Mouse (Mus musculus): Measurements from ENCODE around the gene Wdr35.
"Not testable (repeated sequence)": the region's sequence is repeated elsewhere in the genome, so short reads cannot be mapped to it uniquely, and the experiment has no call there.

Gene Wdr35

GRCm38 (mm10) chr12:8973820-8974465 is at the start of gene Wdr35:
Gene Wdr35 (plus strand): TSS chr12:8973892.
- peak; percentile 91 for DNase-seq (ENCODE audit: low spot score)

DNA sequence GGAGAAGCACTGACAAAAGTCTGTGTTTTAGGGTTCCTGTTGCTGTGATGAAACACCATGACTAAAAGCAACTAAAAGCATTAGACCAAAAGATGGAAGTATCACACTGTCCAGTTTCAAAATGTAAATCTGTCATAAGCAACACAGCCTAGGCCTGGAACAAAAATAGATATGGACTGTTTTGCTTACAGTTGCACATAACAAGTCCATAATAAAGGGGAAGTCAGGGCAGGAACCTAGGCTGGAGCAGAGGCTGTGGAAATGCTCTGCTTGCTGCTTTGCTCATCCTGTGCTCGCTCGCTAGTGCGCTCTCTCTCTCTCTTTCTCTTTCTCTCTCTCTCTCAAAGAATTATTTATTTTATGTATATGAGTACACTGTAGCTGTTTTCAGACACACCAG is 46.0 kb upstream of the Wdr35 start:
- peak; percentile 42 for DNase-seq (ENCODE audit: low spot score)

DNA sequence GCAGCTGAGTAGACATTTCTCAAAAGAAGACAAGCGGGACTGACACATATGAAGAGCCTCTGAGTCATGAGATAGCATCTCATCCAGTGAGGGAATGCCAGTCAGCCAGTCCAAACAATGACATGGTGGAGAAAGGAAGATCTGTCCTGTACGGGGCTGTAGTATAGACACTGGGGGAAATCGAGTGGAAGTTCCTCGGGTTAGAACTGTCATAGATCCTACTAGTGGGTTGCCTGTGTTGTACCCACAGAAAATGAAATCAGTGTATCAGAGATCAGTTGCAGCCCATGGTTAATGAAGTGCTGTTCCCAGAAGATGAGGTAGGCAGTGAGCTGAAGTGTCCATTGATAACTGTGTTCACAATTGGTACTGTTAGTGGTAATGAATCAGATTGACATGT is 44.9 kb upstream of the Wdr35 start:
- no peak for DNase-seq (ENCODE audit: low spot score)

DNA sequence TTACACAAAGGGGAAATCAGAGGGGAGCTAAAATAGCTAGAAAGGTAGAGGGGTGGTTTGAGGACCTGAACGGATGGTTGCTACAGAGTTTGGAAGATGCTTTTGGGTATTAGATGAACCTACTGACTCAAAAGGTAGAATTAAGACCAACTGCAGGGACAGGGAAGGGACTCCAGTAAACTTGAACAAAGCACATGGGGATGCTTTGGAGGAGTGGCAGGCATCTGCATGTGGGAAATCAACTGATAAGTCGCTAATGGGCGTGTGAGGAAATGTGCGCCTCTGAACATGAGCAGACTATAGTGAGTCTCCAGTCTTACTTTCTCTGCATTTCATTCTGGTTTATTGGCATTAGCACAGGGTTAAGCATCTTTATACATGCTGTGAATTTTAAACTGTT is 42.6 kb upstream of the Wdr35 start:
- DNase-seq (ENCODE audit: low spot score): no peak

DNA sequence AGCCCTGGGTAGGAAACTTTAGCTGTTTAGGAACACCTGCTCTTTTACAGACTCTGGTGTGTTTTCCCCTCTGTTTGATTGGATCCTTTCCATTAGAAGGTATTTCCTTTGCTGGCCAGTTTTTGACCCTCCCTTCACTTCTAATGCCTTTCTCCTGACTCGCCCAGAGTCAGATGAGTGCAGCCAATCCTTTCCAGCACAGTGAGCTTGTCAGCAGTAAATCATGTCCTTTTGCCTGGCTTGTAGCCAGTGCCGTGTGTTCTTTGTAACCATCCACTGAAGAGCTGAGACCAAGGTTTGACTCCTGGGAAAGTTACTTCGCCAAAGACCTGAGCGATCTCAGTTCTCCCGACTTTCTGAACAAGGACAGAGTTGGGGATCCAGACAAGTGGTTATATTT is 38.3 kb upstream of the Wdr35 start:
- DNase-seq (ENCODE audit: low spot score): peak; percentile 39

DNA sequence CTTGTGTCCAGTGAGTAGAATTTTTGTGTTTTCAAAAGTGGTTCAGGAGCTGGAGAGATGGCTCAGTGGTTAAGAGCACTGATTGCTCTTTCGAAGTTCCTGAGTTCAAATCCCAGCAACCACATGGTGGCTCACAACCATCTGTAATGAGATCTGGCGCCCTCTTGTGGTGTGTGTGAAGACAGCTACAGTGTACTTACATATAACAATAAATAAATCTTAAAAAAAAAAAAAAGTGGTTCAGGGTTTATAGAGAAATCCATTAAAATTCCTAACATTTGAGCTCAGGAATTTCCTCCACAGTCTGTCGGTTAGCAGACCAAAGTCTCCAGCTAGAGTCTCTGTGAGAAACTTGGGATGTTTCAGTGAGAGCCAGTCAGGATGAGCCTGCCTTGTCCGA is 37.5 kb upstream of the Wdr35 start:
- DNase-seq (ENCODE audit: low spot score): not testable (repeated sequence)

GRCm38 (mm10) chr12:8939490-8939889 is 34.2 kb upstream of the Wdr35 start:
- DNase-seq (ENCODE audit: low spot score): no peak

DNA sequence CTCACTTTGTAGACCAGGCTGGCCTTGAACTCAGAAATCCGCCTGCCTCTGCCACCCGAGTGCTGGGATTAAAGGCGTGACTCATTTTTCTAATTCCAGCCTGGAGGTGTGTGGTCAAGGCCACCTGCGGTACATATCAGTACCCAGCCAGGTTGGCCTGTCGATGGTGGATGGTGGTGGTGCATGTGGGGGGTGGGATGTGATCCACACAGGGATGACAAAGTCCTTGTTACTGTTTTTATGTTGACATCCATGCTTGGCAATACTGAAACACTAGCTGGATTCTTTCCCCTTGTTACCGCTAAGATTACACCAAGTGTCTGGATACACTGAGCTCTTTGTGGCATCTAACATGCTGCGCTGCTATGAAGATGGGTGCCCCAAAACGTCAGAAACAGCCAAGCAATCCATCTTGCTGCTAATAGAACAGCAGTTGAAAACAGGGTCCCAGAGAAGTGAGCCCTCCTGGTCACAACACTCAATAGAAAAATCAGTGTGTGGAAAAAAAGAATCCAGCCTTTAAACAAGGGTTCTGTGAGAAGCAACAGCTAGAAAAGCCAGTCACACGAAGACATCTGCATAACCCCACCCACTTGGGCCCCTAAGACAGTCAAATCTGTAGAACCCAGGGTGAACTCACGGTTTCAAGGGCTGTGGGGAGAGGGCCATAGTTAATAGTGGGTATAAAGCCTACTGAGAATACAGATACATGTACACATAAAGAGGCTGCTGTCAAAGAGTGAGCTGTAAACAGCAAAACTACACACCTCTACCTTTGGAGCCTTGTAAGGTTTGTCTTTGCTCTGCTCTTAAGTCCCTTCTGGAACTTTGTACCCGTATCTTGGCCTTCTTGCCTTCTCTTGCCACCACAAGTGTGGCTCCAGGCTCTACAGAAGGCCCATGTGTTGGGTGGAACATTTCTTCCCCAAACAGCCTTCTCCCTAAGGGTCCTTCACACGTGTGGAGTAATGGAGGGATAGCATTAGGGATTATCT is 33.4 kb upstream of the Wdr35 start:
- DNase-seq (ENCODE audit: low spot score): no peak

- no peak for DNase-seq (ENCODE audit: low spot score)
These were observed 32.5 kb upstream of the Wdr35 start for GRCm38 (mm10) chr12:8941131-8941615.

GRCm38 (mm10) chr12:8941699-8942392 is 31.8 kb upstream of the Wdr35 start:
- DNase-seq (ENCODE audit: low spot score): no peak

DNA sequence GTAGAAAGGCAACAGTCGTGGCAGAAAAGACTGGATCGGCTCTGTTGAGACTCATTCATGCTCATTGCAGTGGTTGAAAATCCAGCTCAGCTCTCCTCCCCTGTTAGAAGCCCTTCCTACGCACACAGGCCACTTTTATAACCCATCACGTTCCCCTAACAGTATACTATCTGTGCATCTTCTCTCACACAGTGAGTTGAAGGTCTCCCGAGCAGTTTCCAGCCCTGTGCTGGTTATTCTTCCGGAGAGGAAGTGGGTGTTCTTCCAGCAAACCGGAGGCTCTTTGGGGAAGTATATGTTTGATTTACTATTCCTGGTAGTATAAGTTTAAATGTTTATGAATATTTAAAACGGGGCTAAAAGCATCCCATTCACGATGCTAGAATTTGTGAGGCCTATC is 26.5 kb upstream of the Wdr35 start:
- no peak for DNase-seq (ENCODE audit: low spot score)

DNA sequence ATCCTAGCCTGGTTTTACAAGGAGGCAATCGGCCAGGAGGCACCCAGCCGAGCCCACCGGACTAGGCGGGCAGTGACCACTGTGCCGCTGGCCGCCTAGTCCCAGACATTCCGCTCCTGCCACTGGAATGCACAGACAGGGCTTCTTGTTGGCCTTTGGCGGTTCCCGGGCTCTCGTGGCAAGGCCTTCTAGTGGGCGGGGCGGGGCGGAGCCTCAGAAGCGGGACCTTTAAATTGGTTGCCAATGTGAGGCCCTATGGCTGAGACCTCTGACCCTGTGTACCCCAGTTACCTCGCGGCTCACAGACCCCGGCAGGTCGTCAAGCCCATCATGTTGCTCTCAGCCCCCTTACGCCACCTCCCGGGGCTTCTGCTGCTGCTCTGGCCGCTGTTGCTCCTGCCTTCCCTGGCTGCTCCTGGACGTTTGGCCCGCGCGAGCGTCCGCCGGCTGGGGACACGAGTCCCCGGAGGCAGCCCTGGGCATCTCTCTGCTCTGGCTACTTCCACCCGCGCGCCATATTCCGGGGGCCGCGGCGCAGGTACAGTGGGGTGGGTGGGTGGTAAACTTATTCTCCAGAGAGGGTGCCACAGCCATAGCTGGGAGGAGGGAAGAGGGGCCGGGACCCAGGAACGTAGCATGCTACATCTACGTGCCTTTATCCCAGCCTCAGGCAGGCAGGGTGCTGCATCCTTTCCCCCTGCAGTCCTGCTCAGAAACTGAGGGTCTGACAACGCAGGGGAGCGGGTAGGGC is 25.8 kb upstream of the Wdr35 start, which contains the start of gene Matn3:
Gene Matn3, plus strand, starts transcription at position 216 of the 751 bp plus-strand sequence.
- DNase-seq (ENCODE audit: low spot score): peak; percentile 83

- DNase-seq (ENCODE audit: low spot score): no peak
These were observed 20.6 kb upstream of the Wdr35 start for GRCm38 (mm10) chr12:8953136-8953535.

GRCm38 (mm10) chr12:8954161-8954561 is 19.5 kb upstream of the Wdr35 start:
- peak; percentile 67 for DNase-seq (ENCODE audit: low spot score)

DNA sequence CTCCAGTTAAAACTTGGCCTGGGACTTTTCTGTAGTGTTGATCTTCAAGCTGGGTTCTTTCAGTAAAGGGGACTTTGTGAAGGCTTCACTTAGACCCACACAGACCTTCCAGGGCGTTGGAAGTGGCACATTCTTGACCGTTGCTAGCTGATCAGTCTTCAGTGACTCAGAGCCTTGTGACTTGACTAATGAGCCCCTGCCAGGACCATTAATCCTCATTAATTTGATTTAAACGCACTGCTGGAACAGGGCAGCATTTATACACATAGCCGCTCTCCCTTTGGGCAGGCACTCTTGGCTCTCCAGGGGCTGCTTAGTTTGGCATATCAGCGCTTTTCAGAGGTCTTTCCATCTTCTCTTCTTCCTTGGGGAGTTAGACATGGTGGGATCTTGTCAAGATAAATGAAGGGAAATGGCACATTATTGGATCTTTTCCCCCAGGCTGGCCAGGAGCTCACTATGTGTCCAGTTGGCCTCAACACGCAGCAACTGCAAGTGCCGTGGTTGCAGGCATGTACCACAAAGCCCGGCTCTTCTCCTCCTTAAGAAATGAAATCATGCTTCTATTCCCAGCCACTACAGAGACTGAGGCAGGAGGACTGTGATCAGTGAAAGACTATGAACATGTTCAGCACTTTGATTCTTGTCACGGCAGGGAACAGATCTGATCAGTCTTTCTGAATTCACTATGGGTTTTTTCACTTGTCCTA is 11.9 kb upstream of the Wdr35 start:
- no peak for DNase-seq (ENCODE audit: low spot score)

- DNase-seq (ENCODE audit: low spot score): peak; percentile 80
These were observed 3.9 kb upstream of the Wdr35 start for GRCm38 (mm10) chr12:8969828-8970227.

- DNase-seq (ENCODE audit: low spot score): no peak
These were observed 1.4 kb downstream of the Wdr35 start for GRCm38 (mm10) chr12:8975076-8975475.

GRCm38 (mm10) chr12:8993231-8993630 is 19.5 kb downstream of the Wdr35 start:
- no peak for DNase-seq (ENCODE audit: low spot score)

DNA sequence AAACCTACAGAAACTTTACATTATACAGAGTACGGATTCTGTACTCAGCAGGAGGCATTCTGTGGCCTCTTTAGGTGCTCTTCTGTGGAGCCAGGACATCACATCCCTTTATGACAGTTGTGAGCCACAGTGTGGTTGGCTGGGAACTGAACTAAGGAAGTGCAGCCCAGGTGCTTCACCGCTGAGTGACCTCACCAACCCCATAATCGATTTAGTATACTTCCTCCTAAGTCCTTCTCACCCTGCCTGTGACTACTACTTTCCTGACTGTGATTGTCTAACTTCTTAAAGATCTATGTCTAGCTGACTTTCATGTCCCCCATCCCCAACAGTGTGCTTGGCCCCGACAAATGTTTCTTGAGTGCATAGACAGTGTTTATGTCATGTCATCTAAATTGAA is 24.6 kb downstream of the Wdr35 start:
- DNase-seq (ENCODE audit: low spot score): no peak

DNA sequence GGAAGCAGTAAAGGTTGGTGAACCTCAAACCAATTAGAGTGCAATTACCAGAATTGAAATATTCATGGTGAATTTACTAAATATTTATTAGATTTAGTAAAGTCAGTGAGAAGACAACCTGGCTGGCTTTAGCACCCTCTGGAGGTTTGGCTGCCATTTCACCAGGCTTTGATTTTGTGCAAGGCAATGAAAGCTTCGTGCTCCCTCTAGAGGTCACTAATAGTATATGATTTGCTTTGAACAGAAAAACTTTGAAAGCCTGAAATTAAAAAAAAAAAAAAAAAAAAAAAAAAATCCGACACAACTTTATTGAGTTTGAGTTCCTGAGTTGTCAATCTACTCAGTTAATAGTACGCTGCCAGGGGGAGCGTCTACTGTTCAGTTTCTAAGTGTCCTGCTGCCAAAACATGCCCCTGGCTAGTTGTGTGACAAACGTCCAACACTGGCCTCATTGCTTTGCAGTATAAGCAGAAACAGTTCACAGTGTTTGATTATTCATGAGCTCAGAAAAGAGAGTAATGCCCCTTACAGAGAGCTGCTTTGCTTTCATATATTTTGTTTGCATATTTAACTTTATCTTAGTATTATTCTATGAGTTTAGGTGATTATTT is 28.5 kb downstream of the Wdr35 start:
- peak; percentile 83 for DNase-seq (ENCODE audit: low spot score)

DNA sequence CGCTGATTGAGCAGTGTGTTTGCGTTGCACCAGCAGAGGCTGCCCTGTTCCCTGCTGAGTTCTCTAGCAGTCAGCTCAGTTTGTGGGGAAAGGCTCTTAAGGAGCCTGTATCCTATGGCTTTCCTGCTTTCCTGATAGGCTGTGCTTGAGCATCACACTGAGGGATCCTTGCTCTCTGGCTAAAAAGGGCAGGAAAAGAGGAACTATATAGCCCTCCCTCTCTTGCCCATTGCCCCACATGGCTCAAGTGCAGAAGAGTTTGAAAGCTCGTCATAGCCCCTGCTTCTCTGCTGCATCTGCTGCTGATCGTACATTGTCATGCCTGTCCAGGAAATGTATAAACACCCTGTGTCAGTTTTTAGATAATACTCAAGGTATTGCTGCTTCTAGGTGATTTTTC is 33.5 kb downstream of the Wdr35 start:
- no peak for DNase-seq (ENCODE audit: low spot score)
